Mouse (Mus musculus): ENCODE measurements at regions not wholly inside any gene's neighbourhood (a gene's known extent, or its start where the extent isn't known, plus 50 kb on each side); places are given as distances from the start of the nearest gene placed in this dataset.

- TF ChIP-seq CTCF (IDR thresholded peaks at IDR 0.05; ENCODE audit: low read depth) = no peak
- no peak for TF ChIP-seq EP300 (optimal IDR thresholded peaks at IDR 0.05)
These were observed 320.2 kb upstream of the 2610001J05Rik start for GRCm38 (mm10) chr6:14191387-14192023.

All from stomach, postnatal 0 days (tissue).